Mouse (Mus musculus): ENCODE measurements around the gene Higd2a.
"Not testable (repeated sequence)": the region's sequence is repeated elsewhere in the genome, so short reads cannot be mapped to it uniquely, and the experiment has no call there.

The Higd2a gene

DNA sequence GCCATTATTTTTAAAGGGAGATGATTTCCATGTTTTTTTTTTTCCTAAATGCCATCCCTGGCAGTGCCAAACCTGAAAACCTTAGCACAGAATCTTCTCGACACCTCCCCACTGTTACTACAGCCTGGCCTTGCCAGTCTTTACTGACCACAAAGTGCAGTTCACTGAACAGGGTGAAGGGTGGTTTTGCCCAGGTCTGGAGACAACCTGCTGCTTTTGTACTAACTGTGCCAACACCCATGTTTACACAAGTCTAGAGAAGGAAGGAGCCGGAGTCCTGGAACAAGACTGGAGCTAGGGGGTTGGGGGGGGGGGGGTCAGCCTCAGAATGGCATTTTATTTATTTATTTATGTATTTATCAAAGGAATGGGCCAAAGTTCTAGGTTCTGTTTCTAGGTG, 8.6 kb upstream of the Higd2a start:
- no peak for DNase-seq (ENCODE audit: low read depth in 2 of 2, low spot score in 2 of 2)

DNA sequence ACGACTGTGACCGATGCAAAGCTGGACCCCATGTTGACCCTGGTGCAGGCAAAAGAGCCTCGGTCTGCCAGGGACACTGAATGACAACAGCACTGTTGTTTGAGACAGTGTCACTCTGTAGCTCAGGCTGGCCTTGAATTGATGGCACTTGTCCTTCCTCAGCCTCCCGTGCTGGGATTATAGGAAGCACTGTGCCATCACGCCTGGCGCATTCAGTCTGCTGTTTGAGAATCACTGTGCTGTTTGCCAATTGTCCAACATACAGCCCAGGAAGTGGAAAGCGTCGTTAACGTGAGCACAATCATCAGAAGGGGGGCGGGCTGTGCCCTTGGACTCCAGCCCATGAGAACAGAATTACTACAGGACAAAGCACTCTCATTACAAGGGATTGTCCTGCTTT, 7.9 kb upstream of the Higd2a start:
- no peak for DNase-seq (ENCODE audit: low read depth in 2 of 2, low spot score in 2 of 2)

DNA sequence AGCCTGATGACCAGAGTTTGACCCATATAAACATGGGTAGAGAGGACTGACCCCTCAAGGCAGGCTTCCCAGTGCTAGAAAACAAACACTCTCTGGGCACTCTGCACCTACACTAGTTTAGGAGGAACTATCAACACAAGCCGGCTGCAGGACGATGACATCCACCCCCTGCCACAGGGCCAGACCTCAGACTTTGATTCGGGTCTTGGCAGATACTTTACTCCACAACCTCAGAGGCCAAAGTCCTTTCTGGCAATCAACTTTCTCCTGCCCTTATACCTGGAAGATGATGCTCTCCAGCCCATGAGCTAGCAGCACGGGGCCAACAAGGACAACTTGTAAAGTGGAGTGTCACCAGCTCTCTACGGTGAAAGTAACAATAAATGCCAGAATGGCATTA, 7.1 kb upstream of the Higd2a start:
- DNase-seq (ENCODE audit: low read depth in 2 of 2, low spot score in 2 of 2) = no peak

DNA sequence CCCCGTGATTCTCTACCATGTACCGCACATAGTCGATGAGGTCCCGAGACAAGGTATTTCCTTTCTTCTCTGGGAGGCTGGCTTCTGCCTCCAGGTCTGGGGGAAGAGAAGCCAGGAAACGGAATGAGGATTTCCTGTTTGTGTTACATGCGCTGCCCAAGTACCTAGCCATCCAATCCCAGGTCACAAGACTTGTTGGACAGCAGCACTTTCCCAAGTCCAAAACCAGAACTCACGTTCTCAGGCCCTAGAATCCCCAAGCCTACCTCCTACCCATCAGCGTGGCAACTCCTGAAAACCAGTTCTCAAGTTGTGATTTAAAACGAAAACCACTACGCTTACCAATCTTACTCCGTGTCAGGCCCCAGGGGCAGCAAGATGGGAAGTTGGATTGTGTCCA, 4.2 kb upstream of the Higd2a start:
- no peak for DNase-seq (ENCODE audit: low read depth in 2 of 2, low spot score in 2 of 2)

DNA sequence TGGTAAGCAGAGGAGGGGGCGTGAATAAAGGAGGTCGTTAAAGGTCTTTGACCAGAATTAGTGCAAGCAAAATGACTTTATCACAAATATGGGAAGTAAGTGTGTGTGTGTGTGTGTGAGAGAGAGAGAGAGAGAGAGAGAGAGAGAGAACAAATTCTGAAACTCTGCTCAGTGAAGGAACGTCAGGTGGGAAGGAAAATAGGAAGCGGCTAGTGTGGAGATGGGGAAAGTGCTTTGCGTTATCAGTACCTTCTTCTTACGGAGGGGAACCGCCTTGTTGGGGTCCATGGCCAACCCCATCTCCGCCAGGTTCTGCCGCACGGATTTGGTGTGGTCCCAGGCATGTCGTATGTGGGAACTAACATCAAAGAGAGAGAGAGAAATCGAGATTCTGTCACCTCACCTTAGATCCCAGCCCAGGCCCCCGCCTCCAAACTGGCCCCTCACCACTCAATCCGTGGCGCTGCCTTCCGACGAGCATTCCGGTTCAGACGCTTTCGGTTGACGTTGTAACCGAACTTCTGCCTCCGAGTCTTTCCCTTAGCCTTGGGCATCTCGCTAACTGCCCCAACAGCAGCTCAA, 502 bp upstream of the Higd2a start:
- DNase-seq (ENCODE audit: low read depth in 2 of 2, low spot score in 2 of 2) = no peak

DNA sequence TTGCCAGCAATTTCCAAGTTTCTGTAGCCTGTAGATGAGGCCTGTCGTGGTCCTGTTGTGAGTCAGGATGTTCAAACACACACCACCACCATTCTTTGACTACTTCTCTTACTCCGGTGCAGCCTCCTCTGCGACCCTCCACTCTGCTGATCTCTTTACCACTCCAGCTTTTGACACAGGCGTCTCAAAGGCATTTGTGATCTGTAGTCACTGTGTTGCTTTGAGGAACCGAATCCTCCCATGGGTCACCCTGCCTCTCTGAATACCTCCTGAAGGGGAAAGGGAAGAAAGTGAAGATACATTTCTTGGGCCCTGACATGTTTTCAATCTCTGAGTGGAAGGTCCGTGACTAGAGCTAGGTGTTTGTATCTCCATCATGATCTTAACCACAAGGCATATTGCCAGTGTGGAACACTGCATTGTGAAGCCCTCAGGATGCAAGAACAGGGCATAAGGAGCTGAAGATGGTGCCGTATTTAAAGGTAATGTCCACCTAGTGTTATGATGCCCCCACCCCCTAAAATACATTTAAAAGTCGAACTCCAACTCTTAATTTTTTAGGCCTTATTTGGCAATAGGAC, 1.9 kb downstream of the Higd2a start:
- DNase-seq (ENCODE audit: low read depth in 2 of 2, low spot score in 2 of 2) = no peak

DNA sequence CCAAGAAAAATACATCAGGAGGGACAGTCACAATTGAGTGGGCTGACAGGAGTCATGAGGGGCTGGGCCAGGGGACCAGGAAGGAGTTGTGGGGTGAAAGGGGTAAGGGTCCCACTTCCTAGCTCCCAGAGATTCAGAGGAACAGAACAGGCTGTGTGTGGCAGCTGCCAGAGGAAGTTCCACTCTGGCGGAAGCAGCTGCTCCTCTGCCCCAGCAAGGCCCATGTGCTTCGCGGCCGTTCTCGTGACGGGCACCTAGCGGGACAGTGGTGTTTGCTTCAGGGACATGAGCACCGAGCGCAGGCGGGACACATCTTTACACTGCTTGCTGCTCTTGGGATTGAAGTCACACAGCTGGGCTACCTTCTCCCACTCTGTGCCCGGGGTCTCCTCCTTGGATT, 3.6 kb downstream of the Higd2a start:
- DNase-seq (ENCODE audit: low read depth in 2 of 2, low spot score in 2 of 2) = no peak

DNA sequence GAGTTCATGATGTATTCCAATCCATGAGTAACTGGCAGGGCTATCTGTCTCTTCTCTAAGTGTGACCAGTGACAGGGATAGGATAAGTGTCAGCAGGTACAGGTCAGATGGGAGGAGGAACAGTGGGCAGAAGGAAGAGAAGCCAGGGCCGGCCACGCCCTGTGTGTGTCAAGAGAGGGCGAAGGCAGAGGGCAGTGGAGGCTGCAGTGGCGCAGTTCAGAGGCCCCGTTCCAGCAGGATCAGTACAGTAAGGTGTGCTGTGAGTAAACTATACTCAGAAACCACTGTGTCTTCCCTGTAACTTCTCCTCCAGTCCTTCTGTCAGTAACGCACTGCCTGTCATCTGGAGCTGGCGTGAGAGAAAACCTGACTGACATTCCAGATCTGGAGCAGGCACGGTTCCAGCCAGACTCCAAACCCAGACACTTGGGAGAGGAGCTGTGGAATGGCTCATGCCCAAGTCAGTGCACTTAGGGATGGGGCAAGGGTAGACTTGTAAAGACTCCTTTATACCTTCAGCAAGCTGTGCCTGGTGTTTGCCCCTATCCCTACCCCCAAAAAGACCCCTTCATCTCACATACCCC, 6.2 kb downstream of the Higd2a start:
- DNase-seq (ENCODE audit: low read depth in 2 of 2, low spot score in 2 of 2) = no peak

DNA sequence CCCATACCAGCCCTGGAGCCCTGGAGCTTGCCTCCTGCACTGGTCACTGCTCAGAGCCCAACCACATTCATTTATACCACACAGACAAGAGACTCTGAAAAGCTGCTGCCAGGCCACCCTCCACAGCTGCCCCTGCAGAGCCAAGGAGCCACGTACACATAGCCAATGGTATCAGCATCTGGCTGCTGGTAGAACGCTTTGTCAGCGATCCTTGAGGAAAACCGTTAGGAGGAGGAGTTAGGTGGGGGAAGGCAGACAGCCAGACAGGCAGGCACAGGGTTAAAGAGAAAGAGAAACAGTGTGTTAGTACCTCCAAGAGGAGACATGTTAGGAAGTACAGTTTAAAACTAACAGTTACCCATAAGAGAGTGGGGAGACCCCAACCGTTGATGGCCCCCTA, 6.9 kb downstream of the Higd2a start:
- no peak for DNase-seq (ENCODE audit: low read depth in 2 of 2, low spot score in 2 of 2)

DNA sequence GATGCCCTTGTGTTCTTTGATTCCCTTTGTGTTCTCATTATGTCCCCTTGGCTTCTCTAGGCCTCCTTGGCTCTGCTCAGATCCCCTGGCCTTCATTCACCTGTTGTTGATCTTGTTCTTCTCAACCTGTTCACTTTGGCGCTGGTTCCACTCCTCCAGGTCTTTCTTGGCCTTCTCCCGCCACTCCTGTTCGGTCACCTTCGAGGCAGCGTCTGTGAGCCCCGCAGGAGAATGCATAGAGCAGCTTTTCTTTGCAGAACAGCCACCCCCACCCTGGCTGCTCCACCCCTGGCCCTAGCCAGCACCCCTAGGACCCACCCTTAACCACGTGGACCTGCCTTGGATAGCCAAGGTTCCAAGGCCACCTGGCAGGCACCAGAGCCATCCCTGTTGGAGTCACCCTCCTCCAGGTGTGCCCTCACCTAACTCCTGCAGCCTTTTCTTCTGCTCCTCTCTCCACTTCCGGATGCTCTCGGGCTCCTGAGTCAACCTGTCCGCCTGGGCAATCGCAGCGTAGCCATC, 8.7 kb downstream of the Higd2a start:
- no peak for DNase-seq (ENCODE audit: low read depth in 2 of 2, low spot score in 2 of 2)

DNA sequence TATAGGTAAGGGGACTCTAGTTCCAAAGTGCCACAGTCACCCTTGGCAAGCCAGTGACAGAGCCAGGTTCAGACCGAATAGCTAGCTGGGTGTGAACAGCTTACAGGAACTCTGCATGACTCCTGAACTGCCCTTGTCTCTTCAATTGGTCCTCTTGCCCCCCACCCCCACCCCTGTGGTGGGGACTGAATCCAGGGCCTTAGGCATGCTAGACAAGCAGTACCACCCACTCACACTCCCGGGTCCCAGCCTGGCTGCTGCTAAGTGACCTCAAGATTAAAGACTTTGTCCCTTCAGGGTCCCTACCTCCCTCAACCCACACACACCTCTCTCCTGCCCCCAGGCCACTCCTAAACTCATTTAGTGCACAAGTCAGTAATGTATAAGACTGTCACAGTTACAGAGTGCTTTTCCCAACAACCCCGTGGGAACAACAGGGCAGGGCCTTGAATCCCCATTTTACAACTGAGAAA, 12.7 kb downstream of the Higd2a start:
- DNase-seq (ENCODE audit: low read depth in 2 of 2, low spot score in 2 of 2) = no peak

DNA sequence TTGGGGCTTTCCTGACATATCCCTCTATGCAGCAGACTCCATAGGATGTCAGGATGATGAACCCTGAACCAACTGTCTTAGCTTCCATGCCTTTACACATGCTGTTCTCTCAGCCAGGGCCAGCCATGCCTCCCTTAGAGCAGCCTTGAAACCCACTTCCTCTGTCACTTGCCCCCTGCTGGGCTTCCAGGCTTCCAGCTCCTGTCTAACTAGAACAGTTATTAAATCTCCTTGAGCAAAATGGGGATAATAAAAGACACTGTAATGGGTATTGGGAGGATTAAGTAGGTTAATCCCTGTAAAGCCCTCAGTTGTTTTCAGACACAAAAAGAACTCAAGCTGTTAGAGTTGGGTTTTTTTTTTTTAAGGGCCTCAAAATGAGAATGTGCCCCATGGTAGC, 13.5 kb downstream of the Higd2a start:
- DNase-seq (ENCODE audit: low read depth in 2 of 2, low spot score in 2 of 2) = no peak

DNA sequence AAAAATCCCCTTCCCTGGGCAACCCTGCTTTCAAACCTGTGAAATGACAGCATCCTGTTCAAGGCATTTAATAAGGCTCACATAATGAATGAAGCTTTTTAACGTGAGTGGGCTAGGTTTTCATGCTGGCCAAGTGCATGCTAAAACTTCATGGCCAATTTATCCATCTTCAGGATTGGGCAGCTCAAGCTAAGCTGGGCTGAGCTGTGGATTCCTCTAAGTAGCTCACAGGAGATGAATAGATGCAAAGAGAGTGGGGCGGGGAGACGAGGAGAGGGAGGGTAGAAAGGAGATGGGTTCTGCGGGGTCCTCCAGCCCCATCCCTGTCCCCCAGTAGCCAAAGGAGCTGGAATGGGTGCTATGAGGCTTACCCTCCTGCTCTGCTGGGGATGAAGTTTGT, 14.2 kb downstream of the Higd2a start:
- DNase-seq (ENCODE audit: low read depth in 2 of 2, low spot score in 2 of 2) = no peak

DNA sequence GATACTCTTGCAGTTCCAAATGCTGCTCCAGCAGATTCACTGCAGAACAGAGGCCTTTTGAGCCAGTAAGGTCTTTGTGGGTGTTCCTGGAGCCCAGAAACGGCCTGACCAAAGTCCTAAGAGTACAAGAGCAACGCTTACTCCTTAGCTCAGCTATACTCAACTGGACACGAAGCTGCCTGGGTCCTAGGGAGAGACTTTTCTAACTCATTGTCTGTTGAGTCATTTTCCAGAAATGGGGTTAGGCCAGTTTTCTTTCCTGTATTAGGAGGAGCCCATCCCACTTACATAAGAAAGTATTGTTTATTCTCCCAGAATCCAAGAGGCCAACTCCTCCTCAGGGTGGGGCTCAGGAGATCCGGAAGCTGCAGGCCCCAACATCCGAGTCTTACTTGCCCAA, 15.4 kb downstream of the Higd2a start:
- DNase-seq (ENCODE audit: low read depth in 2 of 2, low spot score in 2 of 2) = no peak

DNA sequence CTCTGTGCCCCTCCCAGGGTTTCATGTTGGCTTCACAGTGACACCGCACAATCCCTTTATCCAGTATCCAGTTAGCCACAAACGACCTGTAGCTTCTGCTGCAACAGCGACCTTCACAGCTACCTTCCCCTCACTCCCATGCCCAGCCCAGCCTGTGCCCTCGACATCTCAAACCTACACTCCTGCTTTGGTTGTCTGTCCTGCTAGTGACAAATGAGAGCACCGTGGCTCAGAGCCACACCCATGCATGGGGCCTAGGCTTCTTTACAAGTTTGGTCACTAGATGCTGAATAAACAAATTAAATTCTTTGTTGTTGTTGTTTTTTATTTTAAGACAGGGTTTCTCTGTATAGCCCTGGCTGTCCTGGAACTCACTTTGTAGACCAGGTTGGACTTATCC, 17.2 kb downstream of the Higd2a start:
- no peak for DNase-seq (ENCODE audit: low read depth in 2 of 2, low spot score in 2 of 2)

DNA sequence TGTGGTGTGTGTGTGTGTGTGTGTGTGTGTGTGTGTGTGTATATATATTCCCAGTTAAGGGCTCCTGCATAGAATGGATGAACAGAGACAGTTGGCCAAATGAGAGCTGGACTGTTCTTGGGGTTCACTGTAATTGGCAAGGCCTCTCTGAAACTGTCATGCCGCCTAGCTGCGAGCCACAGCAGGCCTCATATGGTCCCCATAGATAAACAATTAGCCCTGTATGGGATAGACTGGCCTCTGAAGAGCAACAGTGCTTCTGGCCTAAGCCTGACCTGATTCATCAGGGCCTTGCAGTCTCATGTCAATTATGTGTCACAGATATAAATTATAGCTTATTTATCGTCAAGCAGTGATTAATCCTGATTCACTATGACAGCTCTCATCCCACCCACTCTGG, 18.0 kb downstream of the Higd2a start:
- DNase-seq (ENCODE audit: low read depth in 2 of 2, low spot score in 2 of 2) = no peak

DNA sequence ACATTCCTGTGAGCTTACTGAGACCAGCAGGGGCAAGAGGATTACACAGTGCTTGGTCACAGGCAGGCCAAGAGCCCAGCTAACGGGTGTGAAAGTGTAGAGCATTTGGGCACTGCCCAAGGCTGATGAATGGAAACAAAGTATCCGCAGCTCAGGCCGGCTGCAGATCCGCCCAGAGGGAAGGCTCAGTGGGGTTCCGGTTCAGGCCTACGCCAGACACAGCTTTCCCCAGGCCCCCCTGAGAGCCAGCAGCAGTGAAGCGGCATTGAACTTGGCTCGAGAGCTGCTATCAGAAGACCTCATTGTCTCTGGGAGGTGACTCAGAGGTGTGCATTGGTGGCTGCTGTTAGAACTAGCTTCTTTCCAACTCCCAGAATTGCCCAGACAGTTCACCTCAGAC, 18.7 kb downstream of the Higd2a start:
- DNase-seq (ENCODE audit: low read depth in 2 of 2, low spot score in 2 of 2) = no peak

DNA sequence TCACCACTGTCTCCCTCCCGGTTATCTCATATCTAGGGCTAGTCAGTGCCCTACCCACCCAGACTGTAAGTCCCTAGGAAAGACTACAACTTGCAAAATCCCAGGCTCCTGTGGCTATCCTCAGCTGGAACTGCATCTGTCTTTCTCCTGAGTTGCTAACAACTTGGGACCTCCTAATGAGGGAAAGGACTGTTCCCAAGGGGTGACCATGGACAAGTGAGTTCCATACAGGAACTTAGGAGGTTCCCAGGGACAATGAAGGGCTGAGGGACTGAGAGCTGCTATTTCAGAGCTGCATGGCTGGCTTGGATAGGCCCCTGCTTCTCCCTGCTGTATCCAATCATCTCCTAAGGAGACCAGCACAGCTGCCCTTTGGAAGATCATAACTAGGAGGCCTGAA, 19.3 kb downstream of the Higd2a start:
- DNase-seq (ENCODE audit: low read depth in 2 of 2, low spot score in 2 of 2) = no peak

DNA sequence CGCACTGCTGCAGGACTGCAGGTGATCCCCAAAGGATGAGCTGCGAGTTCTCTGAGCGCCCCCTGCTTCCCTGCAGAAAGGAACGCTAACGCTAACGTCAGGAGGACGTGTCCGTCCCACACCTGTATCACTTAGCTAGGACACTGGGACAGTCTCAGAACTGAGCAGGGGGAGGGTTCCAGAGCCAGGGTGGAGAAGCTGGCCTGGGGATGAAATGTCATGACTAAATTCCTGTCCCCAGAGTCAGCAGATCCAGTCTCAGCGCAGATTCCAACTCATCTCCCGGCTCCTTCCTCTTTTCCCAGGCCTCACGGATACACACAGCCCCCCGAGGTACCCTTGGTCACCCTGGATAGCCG, 20.6 kb downstream of the Higd2a start:
- DNase-seq (ENCODE audit: low read depth in 2 of 2, low spot score in 2 of 2) = no peak

DNA sequence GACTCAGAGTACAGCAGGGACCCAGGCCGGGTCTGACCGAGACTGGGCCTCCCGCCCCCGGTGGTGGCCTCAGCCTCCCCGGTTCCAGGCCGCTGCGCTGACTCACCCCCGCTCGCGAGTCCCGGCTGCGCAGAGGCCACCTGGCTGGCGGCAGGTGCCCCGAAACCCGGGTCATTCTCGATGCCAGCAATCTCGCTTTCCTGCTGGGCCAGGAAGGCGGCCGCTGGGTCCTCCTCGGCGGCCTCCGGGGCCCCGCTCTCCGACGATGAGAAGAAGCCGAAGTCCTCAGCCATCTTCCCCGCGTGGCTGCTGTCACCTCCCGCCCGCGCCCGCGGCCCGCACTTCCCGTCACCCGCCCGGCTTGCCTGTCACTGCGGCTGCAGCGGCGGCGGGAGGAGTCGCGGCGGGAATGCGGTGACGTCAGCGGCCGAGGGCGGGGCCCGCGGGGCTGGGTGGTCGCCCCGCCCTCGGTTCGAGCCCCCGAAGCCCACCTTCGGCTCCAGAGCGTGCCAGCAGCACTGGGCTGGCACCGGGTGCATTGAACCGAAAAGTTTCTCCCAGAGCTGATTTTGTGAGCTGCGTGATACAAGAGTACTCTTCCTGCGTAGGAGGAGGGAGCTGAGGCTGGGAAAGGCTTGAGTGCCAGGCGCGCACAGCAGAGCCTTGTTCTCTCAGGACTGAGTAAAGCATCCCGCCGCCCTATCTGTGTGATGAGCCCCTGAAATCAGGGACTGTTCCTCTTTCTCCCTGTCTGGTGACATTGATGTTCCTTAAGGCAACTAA, 21.2 kb downstream of the Higd2a start, which contains the start of gene Cltb:
TSS of gene Cltb (minus strand) at position 373 of the 783 bp plus-strand sequence.
- peak; percentile 79 to 80 for DNase-seq (ENCODE audit: low read depth in 2 of 2, low spot score in 2 of 2)

DNA sequence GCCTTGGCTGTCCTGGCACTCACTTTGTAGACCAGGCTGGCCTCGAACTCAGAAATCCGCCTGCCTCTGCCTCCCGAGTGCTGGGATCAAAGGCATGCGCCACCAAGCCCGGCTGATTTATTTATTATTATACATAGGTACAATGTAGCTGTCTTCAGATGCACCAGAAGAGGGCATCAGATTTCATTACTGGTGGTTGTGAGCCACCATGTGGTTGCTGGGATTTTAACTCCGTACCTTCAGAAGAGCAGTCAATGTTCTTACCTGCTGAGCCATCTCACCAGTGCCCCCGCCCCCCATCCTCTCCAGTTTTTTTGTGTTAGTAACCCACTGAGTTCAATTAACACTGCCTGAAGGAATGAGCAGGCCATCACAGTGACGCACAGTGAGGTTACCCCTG, 23.1 kb downstream of the Higd2a start:
- not testable (repeated sequence) for DNase-seq (ENCODE audit: low read depth in 2 of 2, low spot score in 2 of 2)

DNA sequence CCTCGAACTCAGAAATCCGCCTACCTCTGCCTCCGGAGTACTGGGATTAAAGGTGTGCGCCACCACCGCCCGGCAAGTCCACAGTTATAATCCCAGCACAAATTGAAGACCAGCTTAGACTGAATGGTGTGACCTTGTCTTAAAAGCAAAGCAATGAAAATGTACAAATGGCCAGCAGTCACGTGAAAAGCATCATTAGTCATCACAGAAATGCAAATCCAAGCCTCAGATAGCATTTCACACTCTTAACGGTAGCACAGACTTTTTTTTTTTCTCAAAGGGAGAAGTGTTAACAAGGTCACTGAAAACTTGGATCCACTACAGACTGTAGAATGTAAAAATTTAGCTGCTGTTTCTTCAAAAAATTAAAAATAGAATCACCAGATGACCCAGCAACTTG, 26.3 kb downstream of the Higd2a start:
- DNase-seq (ENCODE audit: low read depth in 2 of 2, low spot score in 2 of 2) = no peak
